Mouse (Mus musculus) lung, postnatal 0 days (tissue): ENCODE data around the gene Morn2.

Source experiments
- CTCF ChIP-seq: IDR thresholded peaks from 2 replicates; pipeline ENCODE4 v1.5.1; 2016; ENCODE audit warnings: antibody characterized with exemption, mild to moderate bottlenecking
- EP300 ChIP-seq: IDR thresholded peaks from 2 replicates; pipeline ENCODE4 v1.6.1; 2016; ENCODE audit warnings: antibody characterized with exemption, mild to moderate bottlenecking, control low read depth

GRCm38 (mm10) chr17:80332386-80332785 is 42.4 kb downstream of the Morn2 start:
- TF ChIP-seq CTCF (peak; percentile 56), EP300 (no peak)
